Mouse (Mus musculus) v-Abl transformed pro-B cells (cell line): Measurements from ENCODE around the gene Grwd1.

Source experiments
- in situ Hi-C, 2 experiments: fragments of 400-800 bp; cut with MboI; formaldehyde crosslinking; loops; one replicate each; pipeline ENCODE4 v1.15.1; 2025; ENCODE audit not compliant: unreplicated experiment in 2 of 2

Gene Grwd1

GRCm38 (mm10) chr7:45848447-45849027 lies 17.8 kb upstream of the Grwd1 start:
- in situ Hi-C loops = no loop called here

DNA sequence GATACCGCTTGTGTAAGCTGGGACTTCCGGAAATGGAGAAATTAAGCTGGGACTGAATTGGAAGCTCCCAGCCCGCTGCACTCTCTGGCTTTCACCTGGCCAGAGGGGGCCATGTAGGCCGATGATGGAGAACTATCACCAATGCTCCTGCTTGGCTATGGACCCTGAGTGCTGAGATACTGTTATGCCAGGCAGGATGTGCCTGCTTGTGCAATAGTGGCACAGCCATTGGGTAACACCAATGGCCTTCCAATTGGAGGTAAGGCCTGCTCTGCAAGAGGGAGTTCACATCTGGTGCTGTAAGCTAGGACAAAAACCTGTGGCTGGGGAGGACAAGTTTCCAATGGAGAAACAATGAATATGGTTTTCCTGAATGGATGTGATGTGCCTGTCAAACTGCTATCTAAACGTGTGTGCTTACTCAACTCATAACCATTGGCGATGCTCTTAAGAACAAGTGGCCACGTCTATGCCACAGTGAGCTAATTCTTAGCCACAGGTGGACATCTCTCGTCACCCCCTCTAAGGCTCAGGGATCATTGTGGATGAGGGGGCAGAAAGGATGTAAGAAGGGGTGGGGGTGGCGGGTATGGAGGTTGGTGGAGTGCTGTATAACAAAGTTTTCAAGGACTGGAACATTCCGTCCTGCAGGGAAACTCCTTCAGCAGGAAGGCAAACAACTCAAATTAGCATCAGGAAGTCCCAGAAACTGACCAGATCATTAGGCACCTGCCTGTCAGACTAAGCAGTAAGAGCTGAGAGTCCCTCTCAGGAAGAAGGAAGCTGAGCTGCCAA lies 12.4 kb upstream of the Grwd1 start:
- in situ Hi-C loops = no loop called here

GRCm38 (mm10) chr7:45833924-45834323 lies 3.2 kb upstream of the Grwd1 start:
- in situ Hi-C loops = no loop called here

GRCm38 (mm10) chr7:45833148-45833790 lies 2.5 kb upstream of the Grwd1 start:
- in situ Hi-C loops = no loop called here

DNA sequence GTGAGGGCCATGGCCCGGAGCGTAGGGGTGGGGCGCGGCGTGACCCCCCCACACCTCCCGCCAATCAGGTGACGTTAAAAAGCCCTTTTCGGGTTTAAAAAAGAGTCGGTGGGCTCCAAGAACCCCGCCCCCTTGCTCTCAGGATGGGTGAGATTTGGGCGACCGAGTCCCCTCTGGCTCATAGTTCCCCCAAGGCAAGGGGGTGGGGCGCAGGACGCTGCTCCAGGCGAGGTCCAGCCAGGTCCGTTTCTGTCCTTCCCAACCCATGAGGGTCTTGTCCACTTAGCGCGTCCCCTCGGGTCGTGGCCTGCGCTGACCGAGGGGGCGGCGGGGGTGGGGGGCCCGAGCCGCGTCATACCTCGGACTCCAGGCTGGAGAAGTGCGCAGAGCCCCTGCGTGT lies 1.7 kb upstream of the Grwd1 start:
- in situ Hi-C loops = no loop called here

DNA sequence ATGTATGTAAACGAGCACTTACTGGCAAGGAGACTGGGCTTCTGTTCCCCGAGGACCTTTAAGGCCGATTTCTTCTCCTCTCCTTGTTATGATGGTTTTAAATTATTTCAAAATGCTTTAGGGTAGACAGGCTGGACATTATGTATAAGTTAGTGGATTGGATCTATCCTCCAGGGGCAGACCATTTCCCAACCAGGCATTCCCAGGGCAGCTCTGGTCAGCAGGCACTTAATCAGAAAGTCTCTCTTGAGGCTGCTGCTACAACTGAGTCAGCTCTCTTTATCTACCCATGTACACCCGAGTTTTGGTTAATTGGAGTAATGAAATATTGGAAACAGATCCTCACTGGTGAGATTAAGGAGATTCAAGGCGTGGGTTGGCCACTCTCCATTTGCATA lies 383 bp upstream of the Grwd1 start:
- in situ Hi-C loops = no loop called here

GRCm38 (mm10) chr7:45826631-45827030 lies 4.1 kb downstream of the Grwd1 start:
- in situ Hi-C loops = no loop called here

DNA sequence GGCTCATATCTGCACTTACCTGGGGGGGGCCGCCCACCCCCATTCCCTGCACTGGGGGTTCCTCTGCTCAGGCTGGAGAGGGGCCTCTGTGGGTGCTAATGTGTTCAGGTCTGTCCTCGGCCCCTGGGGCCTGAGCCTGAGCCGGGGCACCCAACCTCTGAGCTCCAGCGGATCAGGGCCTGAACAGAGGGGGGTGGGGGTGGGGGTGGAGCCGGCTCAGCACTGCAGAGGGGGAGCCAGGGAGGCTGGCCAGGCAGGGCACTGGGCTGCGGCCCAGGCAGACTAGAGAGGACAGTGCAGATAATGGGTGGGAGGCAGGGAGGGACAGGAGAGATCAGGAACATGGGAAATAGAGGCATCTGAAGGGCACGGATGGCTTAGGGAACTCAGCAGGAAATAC lies 6.1 kb downstream of the Grwd1 start, which contains the start of gene Kcnj14:
Gene Kcnj14, minus strand, starts transcription at position 185 of the 400 bp plus-strand sequence.
- in situ Hi-C loops = no loop called here

DNA sequence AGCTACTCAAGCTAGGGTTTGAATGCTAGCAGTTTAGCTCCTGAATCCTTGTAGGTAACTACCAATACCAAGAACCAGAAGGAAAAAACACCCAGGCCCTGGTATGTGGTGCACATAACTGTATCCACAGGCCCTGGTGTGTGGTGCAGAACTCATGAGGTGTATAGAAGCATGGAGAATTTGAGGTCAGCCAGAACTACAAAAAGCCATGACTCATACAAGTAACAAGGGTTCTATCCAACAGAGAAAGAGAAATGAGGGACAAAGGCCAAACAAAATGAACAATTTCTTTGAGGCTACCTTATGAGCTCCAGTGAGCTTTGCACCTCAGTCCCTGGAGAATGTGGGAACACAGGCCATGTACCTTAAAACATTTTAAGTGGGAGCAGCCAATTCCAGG lies 9.8 kb downstream of the Grwd1 start:
- in situ Hi-C loops = no loop called here

DNA sequence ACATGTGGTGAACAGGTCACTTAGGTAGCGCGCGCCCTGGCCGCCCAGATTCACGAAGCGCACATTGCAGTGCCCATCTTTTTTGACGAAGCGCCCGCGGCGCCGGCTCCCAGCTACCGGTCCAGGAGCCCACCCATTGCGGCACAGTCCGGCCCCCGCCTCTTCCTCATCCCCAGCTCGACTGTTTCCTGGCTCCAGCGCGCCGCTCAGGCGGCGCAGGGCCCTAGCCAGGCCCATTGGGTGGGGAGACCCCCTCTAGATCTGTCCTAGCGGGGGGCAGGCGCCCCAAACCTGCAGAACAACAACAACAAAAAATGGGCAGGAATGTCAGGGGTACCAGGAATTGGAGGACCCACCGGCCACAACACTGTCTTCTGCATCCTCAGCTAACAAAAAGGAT lies 10.9 kb downstream of the Grwd1 start:
- in situ Hi-C loops = no loop called here

DNA sequence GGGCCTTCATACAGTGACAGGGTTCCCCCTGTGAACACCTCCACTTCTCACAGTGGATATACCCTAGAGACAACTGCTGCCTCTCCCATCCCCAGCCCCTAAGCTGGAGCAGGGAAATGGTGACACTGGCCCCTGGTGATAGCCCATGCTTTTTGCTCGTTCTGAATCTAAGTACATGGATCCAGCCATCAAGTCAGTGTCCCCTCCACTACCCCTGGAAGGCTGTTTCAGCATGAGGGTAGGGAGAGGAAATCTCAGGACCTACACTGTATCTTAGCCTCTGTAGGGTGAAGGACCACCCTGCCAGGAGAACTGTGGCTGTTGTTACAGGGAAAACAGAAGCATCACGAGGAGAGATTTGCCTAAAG lies 14.8 kb downstream of the Grwd1 start:
- in situ Hi-C loops = no loop called here

- in situ Hi-C loops = no loop called here
Measured at GRCm38 (mm10) chr7:45815323-45815983, 15.3 kb downstream of the Grwd1 start.

DNA sequence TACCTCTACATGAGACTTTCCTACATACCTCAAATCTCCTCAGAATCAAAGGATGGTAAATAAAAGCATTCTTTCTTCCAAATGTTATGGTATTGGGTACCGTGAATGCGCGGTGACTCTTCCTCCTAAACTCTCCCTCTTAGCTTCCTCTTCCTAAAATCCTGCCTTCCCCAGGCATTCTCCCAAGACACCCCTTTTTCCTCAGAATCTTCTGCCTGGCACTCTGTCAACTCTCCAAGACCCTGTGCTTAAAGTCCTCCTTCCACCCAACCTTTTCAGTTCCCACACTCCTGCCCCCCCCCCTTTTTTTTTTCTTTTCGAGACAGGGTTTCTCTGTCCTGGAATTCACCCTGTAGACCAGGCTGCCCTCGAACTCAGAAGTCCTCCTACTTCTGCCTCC lies 15.9 kb downstream of the Grwd1 start:
- in situ Hi-C loops = no loop called here

DNA sequence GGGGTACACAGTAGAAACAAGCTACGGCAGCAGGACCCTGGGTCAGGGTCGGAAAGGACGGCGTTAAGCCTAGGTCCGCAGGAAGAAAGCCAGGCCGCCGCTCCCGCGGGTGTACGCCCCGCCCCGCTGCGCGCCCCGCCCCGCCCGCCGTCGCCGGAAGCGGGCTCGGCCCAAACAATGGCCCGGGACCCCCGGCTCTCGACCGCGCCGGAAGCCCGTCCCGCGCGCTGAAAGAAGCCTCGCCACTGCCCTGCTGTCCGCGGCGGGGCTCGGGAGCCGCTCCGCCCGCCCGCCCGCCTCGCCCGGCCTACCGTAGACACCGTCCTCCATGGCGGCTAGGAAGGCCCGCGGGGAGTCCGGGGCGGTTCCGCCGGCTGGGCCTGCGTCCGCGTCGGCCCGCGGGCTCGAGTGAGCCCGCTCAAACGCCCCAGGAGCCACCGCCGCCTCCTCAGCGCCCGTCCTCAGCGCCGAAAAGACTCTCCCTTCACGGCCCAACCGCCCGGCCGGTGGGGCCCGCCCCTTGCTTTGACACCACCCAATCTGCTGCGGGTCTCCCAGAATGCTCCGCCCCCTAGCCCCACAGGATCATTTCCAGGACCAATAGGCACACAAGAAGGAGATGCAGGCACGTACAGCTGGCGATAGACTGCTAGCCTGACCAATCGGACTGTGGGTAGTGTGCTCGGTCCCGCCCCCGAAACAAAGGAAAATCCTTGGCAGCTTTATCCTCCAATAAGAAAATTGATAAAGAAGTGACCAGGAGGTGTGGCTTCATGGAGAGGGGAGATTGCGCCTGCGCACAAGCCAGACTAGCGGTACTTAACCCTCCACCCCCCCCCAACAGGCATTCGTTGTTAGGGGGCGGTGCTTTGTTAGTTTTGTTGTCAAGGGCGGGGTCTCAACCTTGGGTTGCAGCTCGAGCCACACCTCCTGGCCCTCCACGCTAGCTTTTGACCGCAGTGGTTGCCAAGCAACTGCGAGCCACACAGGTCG lies 16.7 kb downstream of the Grwd1 start, which contains the start of gene Cyth2:
Gene Cyth2, minus strand, starts transcription at position 795 of the 993 bp plus-strand sequence.
- in situ Hi-C loops = no loop called here

- in situ Hi-C loops = no loop called here
Measured at GRCm38 (mm10) chr7:45812921-45813320, 17.8 kb downstream of the Grwd1 start.

DNA sequence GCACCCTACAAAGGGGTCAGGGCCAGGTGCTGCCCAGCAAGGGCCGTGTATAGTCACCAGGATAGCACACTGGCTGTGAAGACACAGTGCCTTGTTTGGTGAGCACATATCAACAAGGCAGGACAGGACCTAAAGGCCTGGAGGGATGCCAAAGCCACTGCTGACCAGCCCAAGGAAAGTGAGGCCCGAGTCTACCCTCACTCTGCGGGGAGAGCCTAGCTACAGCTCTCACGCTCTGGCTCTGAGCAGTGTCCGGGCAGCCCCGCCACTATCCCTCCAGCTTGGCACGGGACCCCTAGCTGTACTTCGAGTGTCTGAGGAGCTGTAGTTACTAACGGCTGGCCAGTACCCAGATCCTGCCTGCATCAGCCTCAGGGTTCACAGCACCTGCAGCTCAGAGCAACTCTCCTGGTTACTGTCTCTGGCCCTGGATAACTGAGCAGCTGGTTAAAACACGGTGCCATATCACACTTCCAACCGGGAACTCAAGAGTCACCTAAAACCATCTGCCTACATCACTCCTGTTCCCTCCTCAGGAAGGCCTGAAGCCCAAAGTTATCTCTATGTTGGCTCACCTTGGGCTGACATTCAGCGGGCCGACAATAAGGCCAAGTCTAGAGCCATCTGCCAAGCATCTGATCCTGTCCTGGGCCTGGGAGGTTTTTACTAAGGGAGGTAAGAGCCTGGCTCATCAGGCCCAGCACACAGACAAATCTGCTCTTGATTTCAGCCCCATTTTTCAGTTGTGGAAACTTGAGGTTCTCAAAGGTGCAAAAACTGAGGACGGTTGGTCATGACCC lies 21.3 kb downstream of the Grwd1 start:
- in situ Hi-C loops = loop anchor here in 1 of 2 experiments (10.0 kb wide), 1 partner anchor 125 kb away; no protein-coding TSS in a partner anchor

DNA sequence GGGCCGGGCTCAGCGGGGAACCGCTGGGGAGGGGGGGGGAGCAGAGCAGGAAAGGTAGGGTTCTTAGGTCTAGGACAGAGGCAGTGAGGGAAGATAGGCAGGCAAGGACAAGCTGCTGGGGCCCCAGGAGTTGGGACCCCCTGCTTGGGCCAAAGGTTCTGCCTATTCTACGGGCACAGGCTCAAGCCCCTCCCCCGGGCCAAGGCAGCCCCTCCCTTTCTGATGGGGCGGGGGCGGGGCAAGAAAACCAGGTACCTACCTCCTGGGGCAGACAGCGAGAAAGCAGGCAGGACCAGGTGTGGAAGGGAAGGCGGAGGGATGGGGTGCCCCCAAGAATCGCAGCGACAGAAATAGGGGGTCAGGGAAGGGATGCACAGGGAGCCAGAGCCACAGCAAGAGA lies 22.3 kb downstream of the Grwd1 start:
- in situ Hi-C loops = loop anchor here in 1 of 2 experiments (10.0 kb wide), 1 partner anchor 126 kb away; no protein-coding TSS in a partner anchor

DNA sequence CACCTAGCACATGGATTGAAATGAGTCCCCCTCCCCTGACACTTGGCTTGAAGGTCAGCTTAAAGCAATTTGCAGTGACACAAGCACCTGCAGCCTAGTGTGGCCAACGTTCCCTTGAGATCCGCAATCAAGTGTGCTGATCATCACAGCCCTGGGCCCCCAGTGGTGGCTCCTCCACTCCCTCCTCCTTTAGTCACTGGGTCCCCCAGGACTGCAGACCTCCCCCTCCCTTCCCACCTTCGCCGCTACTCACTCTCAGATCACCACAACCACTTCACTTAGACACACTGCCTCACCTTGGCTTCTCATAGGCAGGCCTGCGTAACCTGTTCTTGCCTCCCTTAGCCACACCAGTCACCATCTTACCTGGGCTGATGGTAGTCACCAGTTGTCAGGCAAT lies 24.8 kb downstream of the Grwd1 start:
- in situ Hi-C loops = loop anchor here in 1 of 2 experiments (10.0 kb wide), 1 partner anchor 129 kb away; no protein-coding TSS in a partner anchor

DNA sequence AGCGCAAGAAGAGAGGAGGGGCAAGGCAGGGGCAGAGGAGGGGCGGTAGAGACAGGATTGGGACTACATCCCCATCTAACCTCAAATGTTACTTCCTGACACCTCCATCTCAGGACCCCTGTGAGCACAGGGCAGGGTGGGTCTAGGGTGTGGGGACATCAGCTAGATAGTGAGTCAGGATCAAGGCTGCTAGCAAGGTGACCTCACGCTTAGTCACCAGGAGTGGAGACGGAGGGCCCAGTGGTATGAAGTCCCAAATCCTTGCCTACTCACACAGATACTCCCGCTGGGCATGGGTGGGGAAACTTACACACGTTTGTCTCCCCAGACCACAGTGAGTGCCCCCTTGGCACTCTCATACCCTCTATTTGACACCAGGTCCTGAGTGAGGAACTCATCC lies 28.2 kb downstream of the Grwd1 start:
- in situ Hi-C loops = loop anchor here (5.0 to 10.0 kb wide), 2 partner anchors 65 to 132 kb away; no protein-coding TSS in a partner anchor
